Mouse (Mus musculus): Measurements from ENCODE around the gene Bcap31. TPM values are rescaled to one million over a fixed set of nuclear protein-coding genes. Genes with fewer than 3 reads are reported as not detected.
"Not testable (repeated sequence)": the region's sequence is repeated elsewhere in the genome, so short reads cannot be mapped to it uniquely, and the experiment has no call there.

Bcap31 gene
- 228 and 265 TPM in 2 replicates for polyA plus RNA-seq (2014; fragmentation: Nextera tagmentation; extraction: Ambion mirVana)

GRCm38 (mm10) chrX:73716109-73716661 is at the start of gene Bcap31, which contains the start of gene Abcd1:
Gene Bcap31, minus strand, starts transcription at chrX:73716175.
Gene Abcd1, plus strand, starts transcription at chrX:73716597.
- 25% methylated on average over 44 of the region's 45 CpGs for WGBS
- Histone ChIP-seq H3K4me3 (ENCODE audit: low read length) (peak within 1 kb of the TSS; percentile 56), H3K27me3 (ENCODE audit: control insufficient read depth, insufficient read depth, low read length) (no peaks in the 10 kb centered on the region), H3K9ac (ENCODE audit: low read depth, low read length) (peak within 1 kb of the TSS; percentile 71), H3K4me2 (replicated peaks; ENCODE audit: low read depth, low read length) (peak within 1 kb of the TSS; percentile 53), H3K27ac (ENCODE audit: low read depth, low read length) (peak within 1 kb of the TSS; percentile 69), H3K9me3 (ENCODE audit: control insufficient read depth, low read length) (no peaks in the 10 kb centered on the region), H3K36me3 (ENCODE audit: control insufficient read depth, insufficient read depth, low read length) (peaks cover 6% of the 10 kb centered on the region; the same call in 1 of the 2 replicates), H3K4me1 (ENCODE audit: control insufficient read depth, insufficient read depth, low read length) (0 out of 2 replicates have a peak, but pooled peaks cover 5% of the 10 kb centered on the region)
- ATAC-seq (ENCODE audit: low FRiP score, low TSS enrichment), result peak; percentile 96

GRCm38 (mm10) chrX:73765311-73765710 is 49.3 kb upstream of the Bcap31 start:
- H3K4me2 ChIP-seq (replicated peaks; ENCODE audit: low read depth, low read length), result no peak overlapping the region
- H3K27ac ChIP-seq (ENCODE audit: low read depth, low read length), result no peak overlapping the region
- WGBS, result 52% methylated on average over 1 of the region's 1 CpGs
- H3K4me3 ChIP-seq (ENCODE audit: low read length), result no peak overlapping the region
- no peak for ATAC-seq (ENCODE audit: low FRiP score, low TSS enrichment)
- no peaks in the 10 kb centered on the region for H3K27me3 ChIP-seq (ENCODE audit: control insufficient read depth, insufficient read depth, low read length)
- no peaks in the 10 kb centered on the region for H3K36me3 ChIP-seq (ENCODE audit: control insufficient read depth, insufficient read depth, low read length)
- H3K9ac ChIP-seq (ENCODE audit: low read depth, low read length), result no peak overlapping the region
- no peaks in the 10 kb centered on the region for H3K9me3 ChIP-seq (ENCODE audit: control insufficient read depth, low read length)
- no peaks in the 10 kb centered on the region for H3K4me1 ChIP-seq (ENCODE audit: control insufficient read depth, insufficient read depth, low read length)

DNA sequence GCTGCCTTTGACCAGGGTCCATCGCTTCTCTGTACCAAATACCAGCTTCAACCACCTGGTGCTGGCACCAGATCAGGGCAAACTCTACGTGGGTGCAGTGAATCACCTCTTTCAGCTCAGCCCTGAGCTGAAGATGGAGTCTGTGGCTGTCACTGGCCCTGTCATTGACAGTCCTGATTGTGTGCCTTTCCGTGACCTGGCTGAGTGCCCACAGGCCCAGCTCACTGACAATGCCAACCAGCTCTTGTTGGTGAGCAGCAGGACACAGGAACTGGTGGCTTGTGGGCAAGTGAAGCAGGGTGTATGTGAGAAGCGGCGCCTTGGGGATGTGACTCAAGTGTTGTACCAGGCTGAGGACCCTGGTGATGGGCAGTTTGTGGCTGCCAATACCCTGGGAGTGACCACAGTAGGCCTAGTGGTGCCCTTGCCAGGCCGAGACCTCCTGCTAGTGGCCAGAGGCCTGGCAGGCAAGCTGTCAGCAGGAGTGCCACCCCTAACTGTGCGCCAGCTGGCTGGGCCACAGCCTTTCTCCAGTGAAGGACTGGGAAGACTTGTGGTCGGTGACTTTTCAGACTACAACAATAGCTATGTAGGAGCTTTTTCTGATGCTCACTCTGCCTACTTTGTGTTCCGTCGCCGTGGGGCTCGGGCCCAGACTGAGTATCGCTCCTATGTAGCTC is 42.8 kb upstream of the Bcap31 start:
- WGBS, result 87% methylated on average over 13 of the region's 13 CpGs

GRCm38 (mm10) chrX:73756334-73757140 is 40.6 kb upstream of the Bcap31 start, which contains the start of gene Plxnb3:
Gene Plxnb3, plus strand, starts transcription at chrX:73757090.
- no peak within 1 kb of the TSS for H3K4me2 ChIP-seq (replicated peaks; ENCODE audit: low read depth, low read length)
- no peaks in the 10 kb centered on the region for H3K4me1 ChIP-seq (ENCODE audit: control insufficient read depth, insufficient read depth, low read length)
- no peaks in the 10 kb centered on the region for H3K36me3 ChIP-seq (ENCODE audit: control insufficient read depth, insufficient read depth, low read length)
- WGBS, result 72% methylated on average over 5 of the region's 5 CpGs
- no peaks in the 10 kb centered on the region for H3K9me3 ChIP-seq (ENCODE audit: control insufficient read depth, low read length)
- ATAC-seq (ENCODE audit: low FRiP score, low TSS enrichment), result no peak
- no peak within 1 kb of the TSS for H3K27ac ChIP-seq (ENCODE audit: low read depth, low read length)
- no peaks in the 10 kb centered on the region; the same call in 1 of the 2 replicates for H3K27me3 ChIP-seq (ENCODE audit: control insufficient read depth, insufficient read depth, low read length)
- H3K9ac ChIP-seq (ENCODE audit: low read depth, low read length), result no peak within 1 kb of the TSS
- no peak within 1 kb of the TSS for H3K4me3 ChIP-seq (ENCODE audit: low read length)

More for the DNA sequence above, 42.8 kb upstream of the Bcap31 start:
- H3K4me1 ChIP-seq (ENCODE audit: control insufficient read depth, insufficient read depth, low read length), result no peaks in the 10 kb centered on the region
- H3K4me2 ChIP-seq (replicated peaks; ENCODE audit: low read depth, low read length), result no peak overlapping the region
- H3K36me3 ChIP-seq (ENCODE audit: control insufficient read depth, insufficient read depth, low read length), result no peaks in the 10 kb centered on the region
- no peak overlapping the region for H3K27ac ChIP-seq (ENCODE audit: low read depth, low read length)
- H3K27me3 ChIP-seq (ENCODE audit: control insufficient read depth, insufficient read depth, low read length), result no peaks in the 10 kb centered on the region; the same call in 1 of the 2 replicates
- H3K9me3 ChIP-seq (ENCODE audit: control insufficient read depth, low read length), result no peaks in the 10 kb centered on the region
- no peak overlapping the region for H3K9ac ChIP-seq (ENCODE audit: low read depth, low read length)
- no peak for ATAC-seq (ENCODE audit: low FRiP score, low TSS enrichment)
- no peak overlapping the region for H3K4me3 ChIP-seq (ENCODE audit: low read length)

GRCm38 (mm10) chrX:73748977-73749376 is 33.0 kb upstream of the Bcap31 start:
- Histone ChIP-seq H3K9ac (ENCODE audit: low read depth, low read length) (no peak overlapping the region), H3K9me3 (ENCODE audit: control insufficient read depth, low read length) (no peaks in the 10 kb centered on the region), H3K4me2 (replicated peaks; ENCODE audit: low read depth, low read length) (no peak overlapping the region), H3K27ac (ENCODE audit: low read depth, low read length) (no peak overlapping the region), H3K4me3 (ENCODE audit: low read length) (no peak overlapping the region), H3K4me1 (ENCODE audit: control insufficient read depth, insufficient read depth, low read length) (no peaks in the 10 kb centered on the region), H3K27me3 (ENCODE audit: control insufficient read depth, insufficient read depth, low read length) (no peaks in the 10 kb centered on the region), H3K36me3 (ENCODE audit: control insufficient read depth, insufficient read depth, low read length) (no peaks in the 10 kb centered on the region)
- ATAC-seq (ENCODE audit: low FRiP score, low TSS enrichment), result no peak
- 88% methylated on average over 1 of the region's 1 CpGs for WGBS

DNA sequence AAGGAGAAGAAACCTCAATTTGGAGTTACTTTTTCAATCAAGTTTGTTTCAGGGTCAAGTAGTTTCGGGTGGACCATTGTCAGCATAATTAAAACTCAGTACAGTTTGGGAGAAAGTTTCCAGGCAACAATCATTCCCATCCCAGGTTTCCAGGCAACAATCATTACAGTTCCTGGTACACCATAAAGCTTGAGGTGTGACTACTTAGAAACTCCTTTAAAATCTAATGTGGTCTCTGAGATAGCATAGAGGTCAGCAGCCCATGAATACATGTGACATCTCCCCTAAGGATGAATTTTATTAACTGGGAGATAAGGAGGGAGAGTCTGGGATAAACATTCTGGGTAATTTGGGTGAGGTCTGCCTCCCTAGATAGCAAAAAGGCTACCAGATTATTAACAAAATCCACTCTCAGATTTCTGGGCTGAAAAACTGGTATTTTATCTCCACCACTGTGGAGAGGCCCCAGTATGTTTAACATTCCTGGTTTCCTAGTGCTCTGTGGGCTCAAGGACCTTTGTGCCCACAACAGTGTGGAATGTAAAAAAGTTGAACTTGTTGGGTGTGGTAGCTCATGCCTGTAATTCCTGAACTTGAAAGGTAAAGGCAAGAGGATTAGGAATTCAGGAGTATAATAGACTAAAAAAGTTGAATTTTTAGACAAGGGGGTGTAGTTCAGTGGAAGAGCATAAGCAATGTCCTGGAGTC is 29.0 kb upstream of the Bcap31 start:
- no peaks in the 10 kb centered on the region for H3K9me3 ChIP-seq (ENCODE audit: control insufficient read depth, low read length)
- H3K4me1 ChIP-seq (ENCODE audit: control insufficient read depth, insufficient read depth, low read length), result no peaks in the 10 kb centered on the region
- no peak overlapping the region for H3K9ac ChIP-seq (ENCODE audit: low read depth, low read length)
- WGBS, result 90% methylated on average over 1 of the region's 1 CpGs
- H3K27me3 ChIP-seq (ENCODE audit: control insufficient read depth, insufficient read depth, low read length), result no peaks in the 10 kb centered on the region
- no peak overlapping the region for H3K4me2 ChIP-seq (replicated peaks; ENCODE audit: low read depth, low read length)
- H3K27ac ChIP-seq (ENCODE audit: low read depth, low read length), result no peak overlapping the region
- H3K36me3 ChIP-seq (ENCODE audit: control insufficient read depth, insufficient read depth, low read length), result no peaks in the 10 kb centered on the region
- H3K4me3 ChIP-seq (ENCODE audit: low read length), result no peak overlapping the region
- ATAC-seq (ENCODE audit: low FRiP score, low TSS enrichment), result no peak

GRCm38 (mm10) chrX:73739841-73740240 is 23.9 kb upstream of the Bcap31 start:
- H3K9me3 ChIP-seq (ENCODE audit: control insufficient read depth, low read length); H3K4me1 ChIP-seq (ENCODE audit: control insufficient read depth, insufficient read depth, low read length); H3K27ac ChIP-seq (ENCODE audit: low read depth, low read length); ATAC-seq (ENCODE audit: low FRiP score, low TSS enrichment); H3K9ac ChIP-seq (ENCODE audit: low read depth, low read length); H3K4me3 ChIP-seq (ENCODE audit: low read length); H3K36me3 ChIP-seq (ENCODE audit: control insufficient read depth, insufficient read depth, low read length); H3K27me3 ChIP-seq (ENCODE audit: control insufficient read depth, insufficient read depth, low read length); H3K4me2 ChIP-seq (replicated peaks; ENCODE audit: low read depth, low read length): not testable (repeated sequence)
- 90% methylated on average over 7 of the region's 7 CpGs for WGBS

- Histone ChIP-seq H3K36me3 (ENCODE audit: control insufficient read depth, insufficient read depth, low read length) (no peaks in the 10 kb centered on the region), H3K27ac (ENCODE audit: low read depth, low read length) (no peak overlapping the region), H3K4me3 (ENCODE audit: low read length) (no peak overlapping the region), H3K9ac (ENCODE audit: low read depth, low read length) (no peak overlapping the region), H3K4me2 (replicated peaks; ENCODE audit: low read depth, low read length) (no peak overlapping the region), H3K27me3 (ENCODE audit: control insufficient read depth, insufficient read depth, low read length) (no peaks in the 10 kb centered on the region), H3K4me1 (ENCODE audit: control insufficient read depth, insufficient read depth, low read length) (no peaks in the 10 kb centered on the region), H3K9me3 (ENCODE audit: control insufficient read depth, low read length) (no peaks in the 10 kb centered on the region)
- no peak for ATAC-seq (ENCODE audit: low FRiP score, low TSS enrichment)
- 74% methylated on average over 5 of the region's 5 CpGs for WGBS
Measured at GRCm38 (mm10) chrX:73739151-73739550, 23.2 kb upstream of the Bcap31 start.
